Mouse (Mus musculus): ENCODE measurements around the gene Fanci.

- TF ChIP-seq CTCF (IDR thresholded peaks at IDR 0.05; ENCODE audit: low read depth) (no peak), EP300 (IDR thresholded peaks at IDR 0.05; ENCODE audit: low read depth) (no peak)
These were observed 70.0 kb downstream of the Fanci start for GRCm38 (mm10) chr7:79461721-79462120.
